Mouse (Mus musculus): ENCODE measurements around the gene Fat4.

DNA sequence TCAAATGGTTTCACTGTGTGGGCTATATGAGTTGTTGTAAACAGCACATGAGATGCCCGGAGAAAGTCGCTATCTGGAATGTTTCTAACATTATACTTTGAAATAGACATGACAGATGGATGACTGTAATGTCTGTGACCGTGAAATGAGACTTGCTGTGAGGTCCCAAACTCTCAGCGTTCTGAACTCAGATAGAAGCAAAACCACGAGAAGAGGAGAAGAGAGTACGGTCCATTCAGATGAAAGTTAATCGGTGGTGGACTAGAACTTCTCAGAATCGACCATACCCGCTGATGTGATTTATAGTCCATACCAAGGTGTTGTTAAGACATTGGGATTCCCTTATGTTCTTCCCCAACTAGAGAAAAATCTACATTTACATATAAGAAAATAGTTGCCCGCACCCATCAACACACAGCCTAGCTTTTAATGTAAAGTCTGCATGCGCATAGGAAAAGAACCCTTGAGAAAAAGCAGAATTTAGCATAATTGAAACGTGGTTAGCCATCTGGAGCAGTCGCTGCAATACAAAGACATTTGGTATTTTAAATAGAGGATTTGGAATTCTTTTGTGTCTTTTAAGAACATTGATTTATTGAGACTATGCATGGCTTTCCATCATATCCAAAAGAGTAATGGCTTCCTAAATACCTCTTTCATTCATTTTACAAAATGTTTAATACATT lies 21.8 kb downstream of the Fat4 start:
- TF ChIP-seq CTCF (IDR thresholded peaks at IDR 0.05; ENCODE audit: control insufficient read depth, insufficient read depth, low read length) (no peak), POLR2A (IDR thresholded peaks at IDR 0.05; ENCODE audit: borderline replicate concordance, control insufficient read depth, low read depth, low read length) (no peak)
